Comparison of ENCODE assay signal across 22 mouse cellular contexts in the genomic region with DNA sequence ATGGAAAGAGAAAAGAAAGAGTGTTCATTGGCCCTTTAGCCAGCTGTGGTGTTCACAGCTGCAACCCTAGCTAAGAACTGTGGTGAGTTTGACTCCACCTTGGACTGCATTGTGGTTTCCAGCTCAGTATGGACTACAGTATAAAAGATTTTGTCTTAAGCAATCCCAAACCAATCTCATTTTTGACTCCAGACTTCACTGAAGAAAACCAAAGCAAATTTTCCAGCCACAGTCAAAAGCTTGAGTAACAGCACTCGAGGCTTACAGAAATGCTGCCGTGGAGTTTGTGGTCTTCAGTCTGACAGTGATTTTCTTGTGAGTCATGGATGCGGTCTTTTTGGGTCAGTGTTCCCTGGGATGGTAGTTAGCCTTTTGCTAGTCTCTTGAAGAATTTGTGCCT.
DNase-seq lines count a peak whose midpoint lies in the region; ATAC-seq lines count a peak whose summit lies in the region.
"Had no signal": no experiment of that assay in that cellular context is flagged by ENCODE, and none has a peak within 500 bp of the region (broad histone marks: within the 10 kb centered on the region; RNA-seq: fewer than 3 reads in every experiment).

No protein-coding gene starts in this region.

- ATAC-seq in intestine, embryonic 14.5 days (replicated peaks; ENCODE audit: low FRiP score, low TSS enrichment, low read depth): no peak
- ATAC-seq in intestine, embryonic 15.5 days: no peak
- ATAC-seq in granulocyte monocyte progenitor cell, adult 5-6 weeks (replicated peaks; ENCODE audit: poor library complexity, severe bottlenecking): no peak
- no peak for ATAC-seq in midbrain, embryonic 16.5 days
- ATAC-seq: forebrain, embryonic 15.5 days; hindbrain, embryonic 16.5 days; inflammation-experienced regulatory T-cells, adult 6 months had no signal

- DNase-seq in intestine, embryonic 14.5 days (ENCODE audit: low spot score): peak; percentile 32
- peak; percentile 13 for DNase-seq in 416B (ENCODE audit: low read depth)
- DNase-seq in Muller cell, postnatal 12 days (ENCODE audit: inconsistent ontology term): peak; percentile 25
- DNase-seq in fibroblast of lung, adult 2 months (ENCODE audit: low read depth): peak; percentile 92
- no peak for DNase-seq in layer of hippocampus, adult 18-20 months (ENCODE audit: low spot score in 2 of 2)
- DNase-seq: adrenal gland, postnatal 14 days; cerebellum, adult 11-12 months; cerebellum, adult 9-10 months; cerebellum, postnatal 25 days; gastrocnemius, postnatal 10 days; heart, postnatal 10 days; heart, postnatal 4 days; kidney, adult 18-20 months had no signal

- H3K4me2 ChIP-seq in intestine, embryonic 14.5 days (ENCODE audit: low read length): no peak overlapping the region
- no peak overlapping the region for H3K4me2 ChIP-seq in intestine, embryonic 15.5 days (replicated peaks)
- H3K4me2 ChIP-seq in midbrain, embryonic 16.5 days (ENCODE audit: low read length): no peak overlapping the region
- H3K4me2 ChIP-seq: embryonic facial prominence, embryonic 13.5 days; forebrain, embryonic 15.5 days; hindbrain, embryonic 12.5 days had no signal

- no peaks in the 10 kb centered on the region for H3K9me3 ChIP-seq in intestine, embryonic 14.5 days (ENCODE audit: control insufficient read depth, low read length)
- H3K9me3 ChIP-seq in intestine, embryonic 15.5 days: no peaks in the 10 kb centered on the region
- H3K9me3 ChIP-seq in midbrain, embryonic 16.5 days (replicated peaks; ENCODE audit: control insufficient read depth, low read length, poor library complexity, severe bottlenecking): no peaks in the 10 kb centered on the region
- H3K9me3 ChIP-seq: embryonic facial prominence, embryonic 13.5 days; forebrain, embryonic 15.5 days; hindbrain, embryonic 12.5 days had no signal

- no peaks in the 10 kb centered on the region for H3K4me1 ChIP-seq in intestine, embryonic 14.5 days (replicated peaks; ENCODE audit: control insufficient read depth, insufficient read depth, low read length)
- no peaks in the 10 kb centered on the region for H3K4me1 ChIP-seq in intestine, embryonic 15.5 days (replicated peaks)
- H3K4me1 ChIP-seq in midbrain, embryonic 16.5 days (ENCODE audit: control insufficient read depth, insufficient read depth, low read length): peaks cover under 1% of the 10 kb centered on the region
- H3K4me1 ChIP-seq: embryonic facial prominence, embryonic 13.5 days had no signal

- H3K9ac ChIP-seq in intestine, embryonic 14.5 days (ENCODE audit: low read length): no peak overlapping the region
- no peak overlapping the region for H3K9ac ChIP-seq in intestine, embryonic 15.5 days
- H3K9ac ChIP-seq in midbrain, embryonic 16.5 days (ENCODE audit: low read depth, low read length): no peak overlapping the region
- H3K9ac ChIP-seq: embryonic facial prominence, embryonic 13.5 days; forebrain, embryonic 15.5 days; hindbrain, embryonic 12.5 days had no signal

- no peaks in the 10 kb centered on the region for H3K27me3 ChIP-seq in intestine, embryonic 14.5 days (replicated peaks; ENCODE audit: control insufficient read depth, insufficient read depth, low read length)
- H3K27me3 ChIP-seq in intestine, embryonic 15.5 days (replicated peaks): no peaks in the 10 kb centered on the region
- H3K27me3 ChIP-seq in midbrain, embryonic 16.5 days (ENCODE audit: control insufficient read depth, insufficient read depth, low read depth, low read length): no peaks in the 10 kb centered on the region
- H3K27me3 ChIP-seq: embryonic facial prominence, embryonic 13.5 days; forebrain, embryonic 15.5 days; hindbrain, embryonic 12.5 days had no signal

- no peak overlapping the region for H3K27ac ChIP-seq in intestine, embryonic 14.5 days (ENCODE audit: low read depth)
- H3K27ac ChIP-seq in intestine, embryonic 15.5 days: no peak overlapping the region
- no peak overlapping the region for H3K27ac ChIP-seq in midbrain, embryonic 16.5 days (ENCODE audit: low read length)
- H3K27ac ChIP-seq: embryonic facial prominence, embryonic 13.5 days; hindbrain, embryonic 12.5 days had no signal

- no peaks in the 10 kb centered on the region for H3K36me3 ChIP-seq in intestine, embryonic 14.5 days (ENCODE audit: control insufficient read depth, insufficient read depth, low read length)
- H3K36me3 ChIP-seq in intestine, embryonic 15.5 days: no peaks in the 10 kb centered on the region
- no peaks in the 10 kb centered on the region for H3K36me3 ChIP-seq in midbrain, embryonic 16.5 days (ENCODE audit: control insufficient read depth, insufficient read depth, low read length)
- H3K36me3 ChIP-seq: embryonic facial prominence, embryonic 13.5 days; forebrain, embryonic 15.5 days; hindbrain, embryonic 12.5 days had no signal

- H3K4me3 ChIP-seq in intestine, embryonic 14.5 days (ENCODE audit: low read depth, low read length): no peak overlapping the region
- no peak overlapping the region for H3K4me3 ChIP-seq in intestine, embryonic 15.5 days (replicated peaks)
- no peak overlapping the region for H3K4me3 ChIP-seq in midbrain, embryonic 16.5 days (ENCODE audit: low read depth, low read length)
- H3K4me3 ChIP-seq: embryonic facial prominence, embryonic 13.5 days; erythroblast, embryonic 14.5 days; forebrain, embryonic 15.5 days; hindbrain, embryonic 12.5 days had no signal

- WGBS in intestine, embryonic 14.5 days: 76% methylated on average over 3 of the region's 3 CpGs
- WGBS in intestine, embryonic 15.5 days: 80% methylated on average over 3 of the region's 3 CpGs
- 94% methylated on average over 3 of the region's 3 CpGs for WGBS in midbrain, embryonic 16.5 days

Comparison
In these comparisons a context has a peak if more than half of its experiments do, and no peak if none do; other contexts are left out.
1. DNase-seq: peak in intestine, embryonic 14.5 days (single experiment), 416B (single experiment), Muller cell, postnatal 12 days (single experiment) and fibroblast of lung, adult 2 months (single experiment); none in layer of hippocampus, adult 18-20 months (0 of 2).